Mouse (Mus musculus) small intestine, adult 2 months (tissue): ENCODE results near the gene Tnk2.
A peak's percentile ranks its signal among the peaks of the same experiment; 100 is the strongest.

Experiments
- CTCF ChIP-seq: fragments of 200-500 bp; IDR thresholded peaks from 2 replicates; pipeline ENCODE4 v1.5.1; 2012; ENCODE audit warnings: low read depth, mild to moderate bottlenecking, control low read depth, inconsistent platforms, low read length, moderate library complexity, mixed read lengths; ENCODE audit not compliant: insufficient replicate concordance, insufficient read length; ENCODE audit errors: extremely low read depth
- POLR2A ChIP-seq: fragments of 200-500 bp; IDR thresholded peaks from 2 replicates; pipeline ENCODE4 v1.6.1; 2012; ENCODE audit warnings: low read depth, mild to moderate bottlenecking, control low read depth, inconsistent platforms, low read length, moderate library complexity

- TF ChIP-seq POLR2A (no peak), CTCF (peak; percentile 58; the same call in 1 of the 2 replicates)
Measured at GRCm38 (mm10) chr16:32715364-32715763, 71.7 kb downstream of the Tnk2 start.
